Mouse (Mus musculus) cerebellum, postnatal 36 days (tissue): ENCODE data around the gene Zmiz1.

Experiments used
- DNase-seq, 2 experiments: peaks; one replicate each; pipeline ENCODE4 v3.0.0; 2021 to 2022; ENCODE audit warnings: mixed read lengths in 2 of 2

The Zmiz1 gene

GRCm38 (mm10) chr14:25456666-25457433 lies 2.1 kb upstream of the Zmiz1 start:
- DNase-seq = peak; percentile 35 to 44

GRCm38 (mm10) chr14:25457434-25457957 lies 1.5 kb upstream of the Zmiz1 start:
- DNase-seq = peak; percentile 98 to 99

GRCm38 (mm10) chr14:25458111-25459015 lies 622 bp upstream of the Zmiz1 start:
- no peak for DNase-seq

- peak in 1 of 2 experiments; percentile 59 for DNase-seq
Measured at GRCm38 (mm10) chr14:25459394-25459997, 511 bp downstream of the Zmiz1 start.

- peak in 1 of 2 experiments; percentile 68 for DNase-seq
Measured at GRCm38 (mm10) chr14:25459998-25460800, 1.2 kb downstream of the Zmiz1 start.

GRCm38 (mm10) chr14:25460801-25461675 lies 2.1 kb downstream of the Zmiz1 start:
- DNase-seq = peak; percentile 64 to 68

- no peak for DNase-seq
Measured at GRCm38 (mm10) chr14:25461676-25462385, 2.8 kb downstream of the Zmiz1 start.

- DNase-seq = no peak
Measured at GRCm38 (mm10) chr14:25462975-25463374, 4.0 kb downstream of the Zmiz1 start.

- DNase-seq = peak in 1 of 2 experiments; percentile 36
Measured at GRCm38 (mm10) chr14:25463919-25464318, 4.9 kb downstream of the Zmiz1 start.

GRCm38 (mm10) chr14:25464611-25465307 lies 5.8 kb downstream of the Zmiz1 start:
- no peak for DNase-seq

GRCm38 (mm10) chr14:25466361-25466760 lies 7.4 kb downstream of the Zmiz1 start:
- peak in 1 of 2 experiments; percentile 24 for DNase-seq

- DNase-seq = no peak
Measured at GRCm38 (mm10) chr14:25467911-25468668, 9.1 kb downstream of the Zmiz1 start.

- no peak for DNase-seq
Measured at GRCm38 (mm10) chr14:25468891-25469529, 10.0 kb downstream of the Zmiz1 start.

GRCm38 (mm10) chr14:25470224-25470805 lies 11.3 kb downstream of the Zmiz1 start:
- no peak for DNase-seq

GRCm38 (mm10) chr14:25471035-25471434 lies 12.1 kb downstream of the Zmiz1 start:
- no peak for DNase-seq

GRCm38 (mm10) chr14:25472096-25472861 lies 13.3 kb downstream of the Zmiz1 start:
- DNase-seq = no peak

GRCm38 (mm10) chr14:25472981-25473649 lies 14.1 kb downstream of the Zmiz1 start:
- DNase-seq = no peak
